Comparison of ENCODE assay signal across 18 mouse cellular contexts in the genomic region with DNA sequence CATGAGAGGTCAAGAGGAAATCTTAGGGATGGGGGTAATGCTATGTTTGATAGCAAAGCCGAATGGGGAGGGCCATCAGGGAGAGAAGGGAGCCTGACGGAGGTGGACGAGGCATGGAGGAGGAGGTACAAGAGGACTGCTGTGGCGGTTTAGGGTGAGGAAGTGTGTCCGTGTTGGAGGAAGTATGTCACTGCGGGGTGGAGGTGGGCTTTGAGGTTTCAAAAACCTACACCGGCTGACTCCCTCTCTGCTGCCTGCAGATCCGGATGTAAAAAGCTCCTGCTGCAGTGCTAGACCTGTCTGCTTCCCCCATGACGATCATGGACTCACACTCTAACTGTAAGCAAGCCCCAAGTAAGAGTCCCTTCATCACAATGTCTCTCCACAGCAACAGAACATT. TPM values are rescaled to one million over a fixed set of nuclear protein-coding genes. Genes with fewer than 3 reads are reported as not detected.
DNase-seq lines count a peak whose midpoint lies in the region; ATAC-seq lines count a peak whose summit lies in the region.
"Had no signal": no experiment of that assay in that cellular context is flagged by ENCODE, and none has a peak within 500 bp of the region (broad histone marks: within the 10 kb centered on the region; RNA-seq: fewer than 3 reads in every experiment).

No protein-coding gene starts in this region.

- DNase-seq in 416B (ENCODE audit: low read depth): peak; percentile 11
- peak; percentile 26 for DNase-seq in thymus, postnatal 25 days
- no peak for DNase-seq in liver
- DNase-seq: adrenal gland, adult 8-10 months; adrenal gland, postnatal 36 days; B cell, adult 2 months; cerebellum, adult 2 months; cerebellum, postnatal 10 days; gastrocnemius, adult 2 months; gastrocnemius, postnatal 25 days; heart, adult 18-20 months; heart, postnatal 10 days had no signal

- peak; percentile 88 for ATAC-seq in common myeloid progenitor, adult 5-6 weeks (replicated peaks; ENCODE audit: low read depth, poor library complexity, severe bottlenecking)
- ATAC-seq in megakaryocyte progenitor cell, adult 5-6 weeks (replicated peaks; ENCODE audit: poor library complexity): peak; percentile 76
- ATAC-seq in erythroid progenitor cell, adult 5-6 weeks (replicated peaks; ENCODE audit: low FRiP score, poor library complexity, severe bottlenecking): no peak
- ATAC-seq in erythroblast, adult 5-6 weeks (replicated peaks; ENCODE audit: low FRiP score, poor library complexity, severe bottlenecking): no peak
- ATAC-seq: CD4-positive, CD25-positive, alpha-beta regulatory T cell, adult 4 months; forebrain, embryonic 13.5 days had no signal

RNA-seq across cellular contexts. Expression of gene Tekt5, which starts 2.7 kb away (rescaled TPM):
- total RNA-seq in common myeloid progenitor, adult 5-6 weeks (2017): not detected in 2 replicates
- total RNA-seq in megakaryocyte progenitor cell, adult 5-6 weeks (2015): 0.10 TPM in 1 of 2 replicates, not detected in the other
- 0.27 TPM in 1 of 2 replicates, not detected in the other for total RNA-seq in megakaryocyte progenitor cell, adult 5-6 weeks (2017)
- total RNA-seq in erythroid progenitor cell, adult 5-6 weeks (2015; ENCODE audit: low replicate concordance): 0.84 TPM in 1 of 2 replicates, not detected in the other
- not detected in 2 replicates for total RNA-seq in erythroid progenitor cell, adult 5-6 weeks (2017; ENCODE audit: low replicate concordance)
- not detected in 2 replicates for total RNA-seq in erythroblast, adult 5-6 weeks (2015; ENCODE audit: low replicate concordance)
- not detected in 2 replicates for total RNA-seq in erythroblast, adult 5-6 weeks (2017; ENCODE audit: low replicate concordance)
- total RNA-seq: adrenal gland, adult 8-10 months; adrenal gland, postnatal 36 days; gastrocnemius, adult 2 months; gastrocnemius, postnatal 25 days; heart, adult 18-20 months had no signal

RNA-seq across cellular contexts. Expression of gene Nubp1, which starts 19.2 kb away (rescaled TPM):
- total RNA-seq in common myeloid progenitor, adult 5-6 weeks (2017): 55.7 and 59.3 TPM in 2 replicates
- total RNA-seq in megakaryocyte progenitor cell, adult 5-6 weeks (2015): 35.9 and 40.7 TPM in 2 replicates
- 41.5 and 48.7 TPM in 2 replicates for total RNA-seq in megakaryocyte progenitor cell, adult 5-6 weeks (2017)
- 12.6 and 21.4 TPM in 2 replicates for total RNA-seq in erythroid progenitor cell, adult 5-6 weeks (2015; ENCODE audit: low replicate concordance)
- total RNA-seq in erythroid progenitor cell, adult 5-6 weeks (2017; ENCODE audit: low replicate concordance): 11.4 and 20.5 TPM in 2 replicates
- total RNA-seq in erythroblast, adult 5-6 weeks (2015; ENCODE audit: low replicate concordance): 1.0 and 6.7 TPM in 2 replicates
- 7.8 and 8.6 TPM in 2 replicates for total RNA-seq in erythroblast, adult 5-6 weeks (2017; ENCODE audit: low replicate concordance)

RNA-seq across cellular contexts. Expression of gene Tvp23a, which starts 54.6 kb away (rescaled TPM):
- 0.05 TPM in 1 of 2 replicates, not detected in the other for total RNA-seq in common myeloid progenitor, adult 5-6 weeks (2017)
- total RNA-seq in megakaryocyte progenitor cell, adult 5-6 weeks (2015): not detected in 2 replicates
- 0.03 TPM in 1 of 2 replicates, not detected in the other for total RNA-seq in megakaryocyte progenitor cell, adult 5-6 weeks (2017)
- total RNA-seq in erythroid progenitor cell, adult 5-6 weeks (2015; ENCODE audit: low replicate concordance): not detected in 2 replicates
- not detected in 2 replicates for total RNA-seq in erythroid progenitor cell, adult 5-6 weeks (2017; ENCODE audit: low replicate concordance)
- total RNA-seq in erythroblast, adult 5-6 weeks (2015; ENCODE audit: low replicate concordance): not detected in 2 replicates
- total RNA-seq in erythroblast, adult 5-6 weeks (2017; ENCODE audit: low replicate concordance): not detected in 2 replicates

Comparison
In these comparisons a context has a peak if more than half of its experiments do, and no peak if none do; other contexts are left out.
1. ATAC-seq: peak in common myeloid progenitor, adult 5-6 weeks (single experiment) and megakaryocyte progenitor cell, adult 5-6 weeks (single experiment); none in erythroid progenitor cell, adult 5-6 weeks (single experiment) and erythroblast, adult 5-6 weeks (single experiment).